Mouse (Mus musculus): Measurements from ENCODE around the gene Acsbg1. TPM values are rescaled to one million over a fixed set of nuclear protein-coding genes. Genes with fewer than 3 reads are reported as not detected.

The Acsbg1 gene
- total and polyA plus RNA-seq, 2 experiments from 2014 or later: 0.07 to 0.69 TPM

- WGBS: 75% methylated on average over 5 of the region's 5 CpGs
- DNase-seq (ENCODE audit: low spot score): no peak
- Histone ChIP-seq H3K27me3 (ENCODE audit: control insufficient read depth, insufficient read depth, low read length) (no peaks in the 10 kb centered on the region), H3K4me3 (ENCODE audit: low read depth, low read length) (no peak overlapping the region), H3K4me1 (ENCODE audit: control insufficient read depth, insufficient read depth) (peaks cover 7% of the 10 kb centered on the region; the same call in 1 of the 2 replicates), H3K27ac (ENCODE audit: low read depth) (no peak overlapping the region), H3K9me3 (replicated peaks; ENCODE audit: control insufficient read depth, low read length) (no peaks in the 10 kb centered on the region), H3K4me2 (ENCODE audit: low read depth, low read length) (no peak overlapping the region), H3K36me3 (replicated peaks; ENCODE audit: control insufficient read depth, insufficient read depth, low read length) (no peaks in the 10 kb centered on the region), H3K9ac (replicated peaks; ENCODE audit: low read depth, low read length) (no peak overlapping the region)
- TF ChIP-seq CTCF (IDR thresholded peaks at IDR 0.05; ENCODE audit: low read depth) (no peak; the same call in 1 of the 2 replicates), EP300 (IDR thresholded peaks at IDR 0.05; ENCODE audit: low read depth) (no peak)
- no peak for ATAC-seq (ENCODE audit: insufficient read depth, low read depth)
Observed at GRCm38 (mm10) chr9:54629613-54630261, 31.9 kb downstream of the Acsbg1 start.

- H3K36me3 ChIP-seq (replicated peaks; ENCODE audit: control insufficient read depth, insufficient read depth, low read length): no peaks in the 10 kb centered on the region
- H3K9ac ChIP-seq (replicated peaks; ENCODE audit: low read depth, low read length): no peak overlapping the region
- WGBS: 80% methylated on average over 4 of the region's 4 CpGs
- H3K9me3 ChIP-seq (replicated peaks; ENCODE audit: control insufficient read depth, low read length): no peaks in the 10 kb centered on the region
- no peak overlapping the region for H3K4me3 ChIP-seq (ENCODE audit: low read depth, low read length)
- ATAC-seq (ENCODE audit: insufficient read depth, low read depth): no peak
- H3K4me1 ChIP-seq (ENCODE audit: control insufficient read depth, insufficient read depth): no peaks in the 10 kb centered on the region
- H3K4me2 ChIP-seq (ENCODE audit: low read depth, low read length): no peak overlapping the region
- H3K27me3 ChIP-seq (ENCODE audit: control insufficient read depth, insufficient read depth, low read length): no peaks in the 10 kb centered on the region
- no peak for DNase-seq (ENCODE audit: low spot score)
- no peak overlapping the region for H3K27ac ChIP-seq (ENCODE audit: low read depth)
- TF ChIP-seq EP300 (IDR thresholded peaks at IDR 0.05; ENCODE audit: low read depth): no peak
- no peak for TF ChIP-seq CTCF (IDR thresholded peaks at IDR 0.05; ENCODE audit: low read depth)
Observed at GRCm38 (mm10) chr9:54628752-54629151, 32.9 kb downstream of the Acsbg1 start.

GRCm38 (mm10) chr9:54627240-54627639 lies 34.4 kb downstream of the Acsbg1 start:
- Histone ChIP-seq H3K4me2 (ENCODE audit: low read depth, low read length) (no peak overlapping the region), H3K9me3 (replicated peaks; ENCODE audit: control insufficient read depth, low read length) (no peaks in the 10 kb centered on the region), H3K4me3 (ENCODE audit: low read depth, low read length) (no peak overlapping the region), H3K27ac (ENCODE audit: low read depth) (no peak overlapping the region), H3K27me3 (ENCODE audit: control insufficient read depth, insufficient read depth, low read length) (no peaks in the 10 kb centered on the region), H3K9ac (replicated peaks; ENCODE audit: low read depth, low read length) (no peak overlapping the region), H3K4me1 (ENCODE audit: control insufficient read depth, insufficient read depth) (no peaks in the 10 kb centered on the region), H3K36me3 (replicated peaks; ENCODE audit: control insufficient read depth, insufficient read depth, low read length) (no peaks in the 10 kb centered on the region)
- TF ChIP-seq EP300 (IDR thresholded peaks at IDR 0.05; ENCODE audit: low read depth): no peak
- TF ChIP-seq CTCF (IDR thresholded peaks at IDR 0.05; ENCODE audit: low read depth): no peak
- 85% methylated on average over 5 of the region's 5 CpGs for WGBS
- ATAC-seq (ENCODE audit: insufficient read depth, low read depth) (no peak), DNase-seq (ENCODE audit: low spot score) (no peak)

GRCm38 (mm10) chr9:54614182-54614850 lies 47.4 kb downstream of the Acsbg1 start:
- peak; percentile 33 for DNase-seq (ENCODE audit: low spot score)
- no peak overlapping the region for H3K9ac ChIP-seq (replicated peaks; ENCODE audit: low read depth, low read length)
- no peaks in the 10 kb centered on the region for H3K36me3 ChIP-seq (replicated peaks; ENCODE audit: control insufficient read depth, insufficient read depth, low read length)
- no peaks in the 10 kb centered on the region for H3K27me3 ChIP-seq (ENCODE audit: control insufficient read depth, insufficient read depth, low read length)
- no peak overlapping the region for H3K4me2 ChIP-seq (ENCODE audit: low read depth, low read length)
- 51% methylated on average over 13 of the region's 13 CpGs for WGBS
- H3K4me3 ChIP-seq (ENCODE audit: low read depth, low read length): no peak overlapping the region
- H3K4me1 ChIP-seq (ENCODE audit: control insufficient read depth, insufficient read depth): no peaks in the 10 kb centered on the region
- H3K27ac ChIP-seq (ENCODE audit: low read depth): no peak overlapping the region
- TF ChIP-seq EP300 (IDR thresholded peaks at IDR 0.05; ENCODE audit: low read depth): no peak
- peak; percentile 68 for TF ChIP-seq CTCF (IDR thresholded peaks at IDR 0.05; ENCODE audit: low read depth)
- ATAC-seq (ENCODE audit: insufficient read depth, low read depth): peak; percentile 41
- H3K9me3 ChIP-seq (replicated peaks; ENCODE audit: control insufficient read depth, low read length): no peaks in the 10 kb centered on the region

GRCm38 (mm10) chr9:54612781-54613191 lies 48.9 kb downstream of the Acsbg1 start:
- Histone ChIP-seq H3K27ac (ENCODE audit: low read depth) (no peak overlapping the region), H3K27me3 (ENCODE audit: control insufficient read depth, insufficient read depth, low read length) (no peaks in the 10 kb centered on the region), H3K9ac (replicated peaks; ENCODE audit: low read depth, low read length) (no peak overlapping the region), H3K4me3 (ENCODE audit: low read depth, low read length) (no peak overlapping the region), H3K9me3 (replicated peaks; ENCODE audit: control insufficient read depth, low read length) (no peaks in the 10 kb centered on the region), H3K4me2 (ENCODE audit: low read depth, low read length) (no peak overlapping the region), H3K4me1 (ENCODE audit: control insufficient read depth, insufficient read depth) (no peaks in the 10 kb centered on the region), H3K36me3 (replicated peaks; ENCODE audit: control insufficient read depth, insufficient read depth, low read length) (no peaks in the 10 kb centered on the region)
- WGBS: 71% methylated on average over 5 of the region's 5 CpGs
- TF ChIP-seq CTCF (IDR thresholded peaks at IDR 0.05; ENCODE audit: low read depth) (no peak), EP300 (IDR thresholded peaks at IDR 0.05; ENCODE audit: low read depth) (no peak)
- DNase-seq (ENCODE audit: low spot score): no peak
- no peak for ATAC-seq (ENCODE audit: insufficient read depth, low read depth)

All from heart, postnatal 0 days (tissue).